Comparison of ENCODE assay signal across 7 mouse cellular contexts in the genomic region with DNA sequence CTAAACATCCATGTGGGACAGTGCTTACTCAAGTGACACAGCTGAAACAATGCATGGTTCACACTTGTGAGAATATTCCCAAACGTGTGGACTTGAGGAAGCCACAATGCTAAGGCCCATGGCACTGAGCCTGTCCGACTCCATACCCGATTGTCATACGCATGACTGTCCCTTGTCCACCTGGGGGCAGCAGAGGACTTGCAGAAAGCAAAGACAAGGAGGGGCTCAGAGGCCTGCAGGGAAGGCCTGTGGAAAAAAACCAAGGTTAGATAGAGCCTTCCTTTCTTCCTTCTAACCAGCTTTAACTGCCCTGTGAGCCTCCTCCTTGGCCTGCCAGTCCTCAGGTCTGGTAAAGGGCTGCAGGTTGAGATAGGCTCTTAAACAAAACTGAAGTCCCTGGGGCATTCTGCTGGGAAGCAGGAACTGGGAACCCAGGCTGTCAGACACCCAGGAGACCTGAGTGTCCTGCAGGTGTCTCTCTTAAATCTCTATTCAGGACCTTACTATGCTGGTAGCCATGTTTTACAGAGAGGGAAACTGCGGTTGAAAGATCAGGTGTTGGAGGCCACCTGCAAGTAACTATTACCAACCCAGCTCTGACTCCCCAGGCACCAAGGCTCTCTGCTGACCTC. TPM values are rescaled to one million over a fixed set of nuclear protein-coding genes. Genes with fewer than 3 reads are reported as not detected.
DNase-seq lines count a peak whose midpoint lies in the region; ATAC-seq lines count a peak whose summit lies in the region.

No protein-coding gene starts in this region.

- H3K9ac ChIP-seq in midbrain, embryonic 14.5 days (replicated peaks; ENCODE audit: low read length) = no peak overlapping the region

- no peak overlapping the region for H3K4me3 ChIP-seq in embryonic facial prominence, embryonic 10.5 days
- no peak overlapping the region for H3K4me3 ChIP-seq in midbrain, embryonic 14.5 days (replicated peaks; ENCODE audit: low read depth, low read length)

- intact Hi-C loops in left cerebral cortex, postnatal 4 days (cut with DNase I) = no loop called here

- no peak overlapping the region for H3K27ac ChIP-seq in embryonic facial prominence, embryonic 10.5 days (replicated peaks)
- H3K27ac ChIP-seq in midbrain, embryonic 14.5 days (replicated peaks; ENCODE audit: low read depth, low read length) = no peak overlapping the region

- no peak overlapping the region for H3K4me2 ChIP-seq in midbrain, embryonic 14.5 days (ENCODE audit: low read length)

- H3K4me1 ChIP-seq in embryonic facial prominence, embryonic 10.5 days = no peaks in the 10 kb centered on the region
- H3K4me1 ChIP-seq in midbrain, embryonic 14.5 days (ENCODE audit: control insufficient read depth, insufficient read depth, low read length) = no peaks in the 10 kb centered on the region

- WGBS in embryonic facial prominence, embryonic 10.5 days = 21% methylated on average over 5 of the region's 5 CpGs
- 13% methylated on average over 5 of the region's 5 CpGs for WGBS in midbrain, embryonic 14.5 days

- no peaks in the 10 kb centered on the region for H3K9me3 ChIP-seq in embryonic facial prominence, embryonic 10.5 days
- no peaks in the 10 kb centered on the region for H3K9me3 ChIP-seq in midbrain, embryonic 14.5 days (ENCODE audit: control insufficient read depth, low read length)

- no peaks in the 10 kb centered on the region for H3K36me3 ChIP-seq in embryonic facial prominence, embryonic 10.5 days (replicated peaks)
- H3K36me3 ChIP-seq in midbrain, embryonic 14.5 days (ENCODE audit: control insufficient read depth, insufficient read depth, low read length) = no peaks in the 10 kb centered on the region

- DNase-seq in adrenal gland, postnatal 14 days = peak; percentile 95
- DNase-seq in embryonic facial prominence, embryonic 10.5 days (ENCODE audit: low spot score) = peak; percentile 84
- peak; percentile 76 to 92 for DNase-seq in heart, adult 18-20 months
- DNase-seq in kidney, adult 18-20 months = peak; percentile 87
- DNase-seq in left cerebral cortex, postnatal 4 days = peak; percentile 94
- DNase-seq in midbrain, embryonic 14.5 days = peak; percentile 94
- DNase-seq in spleen, postnatal 14 days (ENCODE audit: low spot score in 2 of 2) = peak; percentile 28 to 57

- ATAC-seq in midbrain, embryonic 14.5 days (ENCODE audit: low FRiP score, low TSS enrichment) = peak; percentile 65; the same call in 1 of the 2 replicates

- no peaks in the 10 kb centered on the region for H3K27me3 ChIP-seq in embryonic facial prominence, embryonic 10.5 days (replicated peaks; ENCODE audit: low read depth, poor library complexity, severe bottlenecking)
- no peaks in the 10 kb centered on the region for H3K27me3 ChIP-seq in midbrain, embryonic 14.5 days (ENCODE audit: control insufficient read depth, insufficient read depth, low read length)

RNA-seq across cellular contexts. Expression of a gene that starts 4.5 kb away (rescaled TPM):
- total RNA-seq in adrenal gland, postnatal 14 days (2021) = 16.0 and 316 TPM in 2 replicates
- polyA plus RNA-seq in embryonic facial prominence, embryonic 10.5 days (2016; fragmentation: Nextera tagmentation; extraction: Ambion mirVana) = not detected in 2 replicates
- total RNA-seq in heart, adult 18-20 months (2021) = not detected
- not detected for total RNA-seq in left cerebral cortex, postnatal 4 days (2021)
- not detected in 2 replicates for polyA plus RNA-seq in midbrain, embryonic 14.5 days (2014; fragmentation: Nextera tagmentation; extraction: Ambion mirVana)

RNA-seq across cellular contexts. Expression of a gene that starts 12.9 kb away (rescaled TPM):
- total RNA-seq in adrenal gland, postnatal 14 days (2021) = not detected in 2 replicates
- not detected in 2 replicates for polyA plus RNA-seq in embryonic facial prominence, embryonic 10.5 days (2016; fragmentation: Nextera tagmentation; extraction: Ambion mirVana)
- not detected for total RNA-seq in heart, adult 18-20 months (2021)
- total RNA-seq in left cerebral cortex, postnatal 4 days (2021) = not detected
- not detected in 2 replicates for polyA plus RNA-seq in midbrain, embryonic 14.5 days (2014; fragmentation: Nextera tagmentation; extraction: Ambion mirVana)

RNA-seq across cellular contexts. Expression of a gene that starts 54.7 kb away (rescaled TPM):
- total RNA-seq in adrenal gland, postnatal 14 days (2021) = 8.1 and 9.2 TPM in 2 replicates
- 4.3 and 5.3 TPM in 2 replicates for polyA plus RNA-seq in embryonic facial prominence, embryonic 10.5 days (2016; fragmentation: Nextera tagmentation; extraction: Ambion mirVana)
- total RNA-seq in heart, adult 18-20 months (2021) = 1 to 10 TPM; 1.1 to 1.6 TPM
- 1 to 10 TPM; 2.5 to 3.1 TPM for total RNA-seq in left cerebral cortex, postnatal 4 days (2021)
- 1.2 and 1.4 TPM in 2 replicates for polyA plus RNA-seq in midbrain, embryonic 14.5 days (2014; fragmentation: Nextera tagmentation; extraction: Ambion mirVana)

Comparison
In these comparisons a context has a peak if more than half of its experiments do, and no peak if none do; other contexts are left out.
1. DNase-seq: peak in every context shown above with its lines; median percentile 95 in adrenal gland, postnatal 14 days; 94 in left cerebral cortex, postnatal 4 days; 94 in midbrain, embryonic 14.5 days; 87 in kidney, adult 18-20 months; 84 in embryonic facial prominence, embryonic 10.5 days; 84 in heart, adult 18-20 months; 42 in spleen, postnatal 14 days.
2. RNA of a gene that starts 4.5 kb away (total RNA-seq): 16.0 to 316 TPM in adrenal gland, postnatal 14 days; not detected in heart, adult 18-20 months and not detected in left cerebral cortex, postnatal 4 days; every median in the first group is over 10 times any median in the second.